Comparison of ENCODE assay signal across 12 mouse cellular contexts in genomic region chr9:103424869-103425268, GRCm38 (mm10). TPM values are rescaled to one million over a fixed set of nuclear protein-coding genes. Genes with fewer than 3 reads are reported as not detected.
DNase-seq lines count a peak whose midpoint lies in the region; ATAC-seq lines count a peak whose summit lies in the region.
"Had no signal": no experiment of that assay in that cellular context is flagged by ENCODE, and none has a peak within 500 bp of the region (broad histone marks: within the 10 kb centered on the region; RNA-seq: fewer than 3 reads in every experiment).

No protein-coding gene starts in this region.

- DNase-seq in spleen, adult 12 weeks (ENCODE audit: low spot score): peak; percentile 31
- no peak for DNase-seq in spleen, postnatal 14 days (ENCODE audit: low spot score in 2 of 2)
- DNase-seq in spleen, adult 18-20 months: peak; percentile 30 to 47
- no peak for DNase-seq in embryo, embryonic 9.5 days (ENCODE audit: extremely low spot score)
- DNase-seq in ovary, postnatal 36 days (ENCODE audit: low spot score): no peak
- no peak for DNase-seq in adrenal gland, postnatal 36 days
- DNase-seq in adrenal gland, adult 18-20 months (ENCODE audit: low spot score in 2 of 2): no peak
- DNase-seq: adrenal gland, adult 8-10 months; cerebellum, adult 18-20 months; right cerebral cortex, postnatal 25 days had no signal

- peak; percentile 60 for ATAC-seq in inflammation-experienced regulatory T-cells, adult 6 months

RNA-seq across cellular contexts. Expression of gene Bfsp2, which starts 55.4 kb away (rescaled TPM):
- under 1 TPM in 1 of 3 experiments, not detected in 2; 0.88 TPM for polyA plus RNA-seq in inflammation-experienced regulatory T-cells, adult 6 months (2017; shearing (Covaris generic))
- not detected for total RNA-seq in adrenal gland, postnatal 36 days (2021)
- not detected for total RNA-seq in adrenal gland, adult 18-20 months (2021)
- total RNA-seq: adrenal gland, adult 8-10 months had no signal
- polyA plus RNA-seq: macrophage had no signal

RNA-seq across cellular contexts. Expression of gene Cdv3, which starts 59.2 kb away (rescaled TPM):
- 100 to 1,000 TPM in 1 of 3 experiments, 10 to 100 TPM in 2; 70.3 to 256 (median 81.7) TPM for polyA plus RNA-seq in inflammation-experienced regulatory T-cells, adult 6 months (2017; shearing (Covaris generic))
- total RNA-seq in adrenal gland, postnatal 36 days (2021): 100 to 1,000 TPM; 163 to 232 TPM
- total RNA-seq in adrenal gland, adult 18-20 months (2021): 100 to 1,000 TPM; 156 to 299 TPM

Comparison
In these comparisons a context has a peak if more than half of its experiments do, and no peak if none do; other contexts are left out.
1. DNase-seq: peak in spleen, adult 12 weeks (single experiment) and spleen, adult 18-20 months (2 of 2); none in spleen, postnatal 14 days (0 of 2), embryo, embryonic 9.5 days (single experiment), ovary, postnatal 36 days (single experiment), adrenal gland, postnatal 36 days (0 of 2) and adrenal gland, adult 18-20 months (0 of 2).